Mouse (Mus musculus) MEL (cell line): ENCODE results near the gene Prkcg. TPM values are rescaled to one million over a fixed set of nuclear protein-coding genes. Genes with fewer than 3 reads are reported as not detected.

Experiments
- polyA plus RNA-seq, 2 experiments: library from polyadenylated mRNA; stranded (reverse) in 1 of 2; unstranded in 1 of 2; fragments of >175 nt in 1 of 2; fragments of >200 nt in 1 of 2; gene quantifications; 2 replicates each; pipeline versions ENCODE4 v1.2.1 to v1.2.4; 2012; ENCODE audit warnings: low replicate concordance in 2 of 2, low read depth in 1 of 2; ENCODE audit not compliant: insufficient read length in 2 of 2, insufficient read depth in 1 of 2, missing spikeins in 1 of 2
- total RNA-seq: library from RNA; depleted of rRNA; stranded (reverse); fragments of 300-350 nt; gene quantifications from 2 replicates; pipeline ENCODE4 v1.2.3, GENCODE M21; 2012; rRNA removed

Prkcg gene
- total and polyA plus RNA-seq, 3 experiments = 0.10 TPM; not detected in 2

Other genes with a start within 250 kb of the Prkcg start
- gene AU018091, start 120.0 kb upstream of the Prkcg start, total RNA-seq = not detected in 2 replicates
- gene AU018091, start 120.0 kb upstream of the Prkcg start, polyA plus RNA-seq = not detected
- not detected in 2 replicates for gene Nlrp12, start 39.4 kb upstream of the Prkcg start, total RNA-seq
- not detected for gene Nlrp12, start 39.4 kb upstream of the Prkcg start, polyA plus RNA-seq
- gene Myadm, start 99 bp upstream of the Prkcg start, total RNA-seq = 0.62 and 1.3 TPM in 2 replicates
- gene Myadm, start 99 bp upstream of the Prkcg start, polyA plus RNA-seq = 1 to 10 TPM in 1 of 2 experiments, not detected in 1; 7.4 TPM
- gene Cacng7, start 43.8 kb downstream of the Prkcg start, total RNA-seq = 0.04 TPM in 1 of 2 replicates, not detected in the other
- under 1 TPM in 1 of 2 experiments, not detected in 1; 0.11 TPM for gene Cacng7, start 43.8 kb downstream of the Prkcg start, polyA plus RNA-seq
- gene Cacng8, start 101.5 kb downstream of the Prkcg start, total RNA-seq = 4.6 and 5.6 TPM in 2 replicates
- gene Cacng8, start 101.5 kb downstream of the Prkcg start, polyA plus RNA-seq = 1 to 10 TPM in 1 of 2 experiments, not detected in 1; 9.2 TPM
- not detected in 2 replicates for gene Cacng6, start 135.0 kb downstream of the Prkcg start, total RNA-seq
- gene Cacng6, start 135.0 kb downstream of the Prkcg start, polyA plus RNA-seq = under 1 TPM in 1 of 2 experiments, not detected in 1; 0.08 TPM
- 1.7 and 1.9 TPM in 2 replicates for gene Tarm1, start 213.4 kb downstream of the Prkcg start, total RNA-seq
- 1 to 10 TPM in 1 of 2 experiments, not detected in 1; 1.1 TPM for gene Tarm1, start 213.4 kb downstream of the Prkcg start, polyA plus RNA-seq